Mouse (Mus musculus): ENCODE measurements around the gene Pcare.

Gene Pcare

DNA sequence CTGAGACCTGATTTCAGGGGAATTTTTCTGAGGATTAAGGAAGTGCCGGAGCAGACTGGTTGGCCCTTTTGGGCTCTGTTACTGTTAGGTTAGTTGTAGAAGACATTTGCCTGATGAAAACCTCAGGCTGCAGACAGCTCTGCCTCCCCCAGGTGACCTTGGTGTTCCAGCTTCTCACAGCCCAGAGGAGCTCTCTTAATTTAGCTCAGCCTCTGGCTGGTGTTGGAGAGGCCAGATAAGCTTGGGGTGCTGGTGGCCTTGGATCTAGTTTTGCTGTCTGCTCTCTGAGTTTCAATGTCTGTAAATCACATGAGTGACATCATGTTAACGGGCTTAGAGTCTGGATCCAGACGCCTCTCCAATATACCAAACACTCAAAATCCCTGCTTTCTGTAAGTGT lies 31.7 kb downstream of the Pcare start:
- no peak for DNase-seq

DNA sequence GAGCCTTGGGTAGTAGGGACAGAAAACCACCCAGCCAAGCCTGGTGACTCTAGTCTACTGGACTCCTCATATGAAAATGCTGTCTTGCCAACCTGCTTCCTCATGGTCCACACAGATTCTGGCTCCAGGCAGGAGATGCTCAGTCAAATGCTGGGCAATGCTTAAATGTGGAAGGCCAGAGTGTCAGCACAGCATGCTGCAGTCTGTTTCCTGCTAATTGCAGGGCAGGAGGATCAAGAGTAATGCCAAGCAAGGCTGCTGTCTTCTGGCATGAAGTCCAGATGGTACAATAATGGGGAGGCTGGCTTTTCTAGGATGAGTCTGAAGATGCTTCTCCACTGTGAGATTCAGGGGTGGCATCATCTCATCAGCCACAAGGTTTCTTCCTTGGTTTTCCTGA lies 32.3 kb downstream of the Pcare start:
- no peak for DNase-seq

DNA sequence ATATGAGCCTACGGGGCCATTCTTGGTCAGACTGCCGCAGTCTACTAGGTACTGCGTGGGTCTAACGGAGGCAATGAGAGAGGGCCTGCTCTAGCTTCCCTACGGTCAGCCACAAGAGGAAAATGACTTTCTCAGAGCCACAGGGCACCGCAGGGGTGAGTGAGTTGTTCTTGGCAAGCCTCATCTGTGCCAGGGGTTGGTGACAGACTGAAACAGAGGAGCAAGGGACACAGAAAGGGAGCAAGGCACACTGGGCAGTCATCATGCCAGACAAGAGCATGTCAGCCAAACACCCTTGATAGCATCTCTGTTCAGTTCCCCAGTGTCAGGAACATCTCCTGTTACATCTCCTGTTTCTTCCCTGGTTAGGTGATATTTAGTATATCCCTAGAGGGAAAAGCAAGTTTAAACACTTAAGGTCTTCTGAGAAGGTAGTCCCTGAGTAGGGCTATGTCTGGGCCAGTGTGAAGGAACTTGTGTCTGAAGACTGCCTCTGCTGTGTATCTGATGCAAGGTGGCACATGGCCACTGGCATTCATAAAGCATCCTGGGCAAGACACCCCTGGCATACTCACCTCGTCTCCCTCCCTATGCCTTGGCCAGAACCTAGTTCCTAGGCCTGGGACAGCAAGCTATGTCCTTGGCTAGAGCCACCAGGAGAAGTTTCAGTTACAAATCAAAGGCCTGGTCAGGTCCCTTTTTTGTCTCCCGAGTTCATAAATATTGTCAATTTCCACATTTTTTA lies 34.6 kb downstream of the Pcare start:
- DNase-seq: no peak

DNA sequence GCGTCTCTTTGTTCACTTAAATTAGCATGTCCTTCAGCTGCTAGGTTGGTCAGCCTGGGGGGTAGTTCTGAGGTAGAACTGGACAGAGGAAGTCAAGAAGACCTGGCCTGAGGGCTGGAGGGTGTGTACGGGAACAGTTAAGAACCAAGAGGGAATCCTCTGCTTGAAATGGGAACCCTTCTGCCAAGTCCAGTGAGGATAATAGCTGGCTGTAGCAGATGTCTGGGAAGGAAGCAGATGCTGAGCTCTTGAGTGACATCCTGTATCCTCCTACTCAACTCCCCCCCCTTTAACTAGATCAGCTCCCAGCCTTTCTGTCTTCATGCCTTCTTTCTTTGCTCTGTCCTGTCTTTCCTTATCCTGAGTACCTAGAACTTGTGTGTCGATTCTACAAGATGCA lies 37.7 kb downstream of the Pcare start:
- no peak for DNase-seq

DNA sequence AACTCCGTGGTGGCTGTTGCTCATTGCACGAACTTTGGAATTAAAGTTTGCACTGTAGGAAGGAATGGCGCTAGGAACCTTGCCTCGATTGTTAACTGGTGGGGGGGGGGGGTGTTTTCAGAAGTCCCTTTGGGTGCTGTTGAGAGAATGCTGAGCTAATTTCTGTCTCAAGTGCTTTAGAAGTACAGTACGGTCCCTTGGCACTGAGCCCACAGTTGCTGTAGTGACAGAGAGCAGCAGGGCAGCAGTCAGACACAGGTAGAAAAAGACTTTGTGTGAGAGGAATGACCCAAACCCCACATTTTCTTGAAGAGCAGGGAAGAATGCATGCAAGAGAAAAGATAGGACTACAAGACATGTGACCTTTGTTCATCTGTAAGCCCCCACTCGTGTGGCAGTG lies 40.4 kb downstream of the Pcare start:
- DNase-seq: no peak

DNA sequence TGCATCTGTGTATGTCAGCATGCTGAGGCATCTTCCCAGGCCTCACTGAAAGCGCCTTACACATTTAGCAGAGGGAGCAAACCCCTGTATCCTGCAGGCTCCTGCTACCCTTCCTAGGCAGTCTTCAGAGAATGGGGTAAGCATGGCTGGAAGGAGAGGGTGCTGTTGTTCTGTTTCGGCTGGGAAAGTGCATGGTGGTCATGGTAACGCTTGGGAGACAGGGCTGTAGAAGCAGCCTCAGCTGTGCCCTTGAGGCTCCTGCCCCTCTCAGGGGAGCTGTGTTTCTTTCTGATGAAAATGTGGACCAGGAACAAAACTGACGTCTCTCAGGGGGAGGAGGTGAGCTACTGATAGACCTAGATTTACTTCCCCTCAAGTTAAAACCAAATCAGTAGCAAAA lies 45.0 kb downstream of the Pcare start:
- DNase-seq: no peak

DNA sequence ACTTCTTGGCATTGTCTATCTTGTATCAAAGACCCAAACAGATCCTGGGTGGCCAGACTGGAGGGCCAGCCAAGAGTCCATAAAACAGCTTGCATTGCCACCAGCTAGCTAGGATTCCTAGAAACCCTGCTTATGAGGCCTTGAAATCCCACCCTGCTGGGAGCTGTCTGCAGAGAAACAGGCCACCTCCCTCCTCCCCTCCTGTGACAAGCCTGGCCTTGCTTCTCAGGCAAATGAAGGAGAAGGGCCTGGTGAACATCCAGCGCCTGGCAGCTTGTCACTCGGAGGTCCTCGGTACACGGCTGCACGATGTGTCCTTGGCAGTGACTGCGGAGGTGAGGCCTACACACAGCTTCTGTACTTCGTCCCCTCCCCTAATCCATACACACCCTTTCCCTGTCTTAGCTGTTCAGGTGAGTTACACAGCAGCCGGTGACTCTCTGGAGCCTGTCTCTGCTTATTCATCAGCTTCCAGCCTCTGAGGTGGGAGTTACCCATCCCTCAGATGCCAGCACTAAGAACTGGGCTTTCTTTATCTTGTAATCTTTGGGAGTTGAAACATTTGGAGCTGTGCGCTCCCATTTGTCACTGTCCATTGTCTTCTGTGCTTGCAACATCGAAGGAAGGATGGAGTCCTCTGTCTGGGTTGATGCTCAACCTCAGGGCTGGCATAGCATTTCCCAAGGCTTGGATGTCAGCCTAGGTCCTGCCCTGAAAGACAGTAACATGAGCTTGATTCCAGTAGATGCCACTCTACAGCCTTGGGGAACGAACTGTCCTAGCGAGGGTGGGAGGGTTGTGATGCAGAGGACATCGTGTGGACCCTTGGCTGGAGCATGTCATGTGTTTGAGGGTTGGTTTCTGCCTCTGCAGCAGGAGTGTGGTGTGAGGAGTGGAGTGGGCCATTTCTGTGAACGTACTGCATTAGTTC lies 46.9 kb downstream of the Pcare start:
- no peak for DNase-seq

DNA sequence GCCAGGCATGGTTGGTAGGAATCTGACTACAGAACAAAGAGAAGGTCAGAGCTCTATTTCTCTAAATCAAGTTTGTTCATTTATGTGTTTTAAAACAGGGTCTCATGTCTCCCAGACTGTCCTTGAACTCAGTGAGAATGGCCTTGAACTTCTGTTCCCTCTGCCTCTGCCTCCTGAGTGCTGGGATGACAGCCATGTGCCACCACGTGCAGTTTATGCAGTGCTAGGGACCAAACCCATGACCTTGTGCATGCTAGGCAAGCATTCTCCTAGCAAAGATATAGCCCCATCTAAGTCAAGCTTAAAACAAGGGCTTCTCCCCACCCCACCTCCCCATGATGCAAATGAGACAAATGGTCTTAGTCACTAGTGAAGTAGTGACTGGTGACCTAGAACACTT lies 47.6 kb downstream of the Pcare start:
- DNase-seq: no peak

DNA sequence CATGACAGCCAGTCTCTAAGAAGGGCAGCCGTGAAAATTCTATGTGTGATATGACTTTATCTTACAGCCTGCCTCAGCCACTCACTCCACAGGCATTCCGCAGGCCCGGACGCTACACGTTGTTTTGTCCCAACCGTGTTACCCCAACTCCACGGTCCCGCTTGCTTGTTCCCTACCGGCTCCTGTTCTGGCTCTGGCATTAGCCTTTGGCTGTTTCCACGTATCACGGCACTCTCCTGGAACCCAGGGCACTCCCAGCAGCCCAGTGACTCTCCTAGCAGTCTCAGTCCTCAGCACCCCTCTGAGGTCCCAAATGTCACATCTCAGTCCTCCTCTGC lies 54.1 kb downstream of the Pcare start:
- no peak for DNase-seq

DNA sequence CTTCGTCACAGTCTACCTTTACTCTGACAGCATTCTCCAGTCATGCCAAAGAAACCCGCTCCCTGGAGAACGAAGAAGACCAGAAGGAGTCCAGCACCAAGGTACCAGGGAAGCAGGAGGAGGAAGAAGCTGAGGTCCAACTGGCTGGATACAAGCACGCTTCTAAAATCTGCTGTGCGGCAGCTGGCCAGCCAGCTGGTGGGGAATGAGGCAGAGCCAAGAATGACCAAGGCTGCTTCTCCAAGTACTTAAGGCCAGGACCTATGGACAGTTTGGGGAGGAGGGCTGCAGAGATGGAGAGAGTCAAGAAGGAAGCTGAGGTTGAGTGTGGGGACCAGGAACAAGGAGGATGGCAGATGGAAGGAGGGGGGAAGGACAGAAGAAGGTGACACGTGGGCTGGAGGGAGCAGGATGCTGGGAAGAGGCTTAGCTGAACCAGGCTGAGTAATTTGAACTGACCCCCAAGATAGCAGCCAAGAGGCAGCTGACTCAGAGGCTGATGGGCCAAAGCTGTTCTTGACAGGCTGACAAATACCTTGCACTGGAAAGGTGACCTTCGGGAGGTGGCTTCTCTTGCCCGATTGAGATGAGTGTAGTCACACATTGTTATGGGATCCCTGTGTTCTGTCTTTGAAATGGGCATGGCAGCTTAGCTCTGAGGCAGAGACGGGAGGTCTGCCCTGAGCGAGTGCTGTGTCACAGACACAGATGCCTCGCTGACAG lies 54.6 kb downstream of the Pcare start:
- DNase-seq: no peak

DNA sequence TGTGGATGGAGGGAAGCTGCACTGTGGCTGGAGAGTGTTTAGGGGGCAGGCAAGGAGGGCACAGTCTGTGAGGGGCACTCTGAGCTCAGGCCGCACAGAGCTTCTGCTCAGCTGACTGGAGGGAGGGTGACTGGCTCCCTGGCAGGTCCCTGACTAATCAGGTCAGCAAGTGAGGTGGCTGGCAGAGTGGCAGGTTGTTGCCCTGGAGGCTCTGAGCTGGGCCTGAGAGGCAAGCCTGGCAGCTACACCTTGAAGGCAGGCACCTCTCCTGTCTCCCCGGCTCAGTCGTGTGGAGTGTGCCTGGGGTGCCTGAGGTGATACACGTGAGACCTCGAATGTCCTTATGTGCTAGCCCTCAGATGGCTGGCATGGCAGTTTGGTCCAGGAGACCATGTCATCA lies 56.3 kb downstream of the Pcare start:
- DNase-seq: no peak

DNA sequence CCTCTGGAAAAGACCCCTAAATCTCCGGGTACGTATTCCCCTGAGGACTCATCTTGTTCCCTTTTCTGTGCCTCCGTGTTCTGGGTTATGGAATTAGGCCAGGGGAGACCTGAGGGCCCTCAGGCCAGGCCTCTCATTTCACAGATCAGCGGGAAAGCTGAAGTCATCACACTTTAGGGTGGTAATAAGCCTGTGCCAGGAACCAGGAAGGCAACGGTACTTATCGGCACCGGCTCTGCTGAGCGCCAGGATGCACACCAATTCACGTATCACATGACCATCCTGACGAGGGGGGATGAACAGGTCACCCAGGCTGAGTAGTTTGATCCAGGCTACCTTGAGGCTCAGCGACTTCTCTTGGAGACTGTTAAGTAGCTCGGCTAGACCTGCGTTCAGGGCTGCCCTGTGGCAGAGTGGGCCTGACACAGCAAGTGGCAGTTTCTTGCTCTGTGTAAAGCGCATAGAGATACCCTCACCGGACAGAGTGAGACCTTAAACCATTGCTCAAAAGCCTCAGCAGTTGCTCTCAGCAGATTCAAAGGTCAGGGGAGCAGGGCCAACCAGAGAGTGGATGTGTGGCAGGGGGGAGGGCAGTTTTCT lies 56.9 kb downstream of the Pcare start:
- no peak for DNase-seq

DNA sequence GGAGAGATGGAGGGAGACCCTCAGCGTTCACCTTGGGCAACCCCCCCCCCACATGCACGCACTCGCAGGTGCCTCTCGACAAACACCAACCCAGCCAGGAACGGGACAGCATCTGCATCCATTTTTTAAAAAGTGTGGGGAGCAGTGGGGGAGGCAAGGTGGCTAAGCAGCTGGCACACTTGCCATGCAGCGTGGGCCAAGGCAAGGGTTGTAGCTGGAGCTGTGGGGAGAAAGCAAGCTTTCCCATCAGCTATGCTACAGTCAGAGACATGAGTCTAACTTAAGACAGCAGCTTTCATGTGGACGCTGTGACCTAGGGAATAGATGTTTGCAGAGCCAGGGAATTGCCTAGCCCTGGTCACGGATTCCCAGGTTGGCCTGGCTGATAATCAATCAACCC lies 57.5 kb downstream of the Pcare start:
- no peak for DNase-seq

DNA sequence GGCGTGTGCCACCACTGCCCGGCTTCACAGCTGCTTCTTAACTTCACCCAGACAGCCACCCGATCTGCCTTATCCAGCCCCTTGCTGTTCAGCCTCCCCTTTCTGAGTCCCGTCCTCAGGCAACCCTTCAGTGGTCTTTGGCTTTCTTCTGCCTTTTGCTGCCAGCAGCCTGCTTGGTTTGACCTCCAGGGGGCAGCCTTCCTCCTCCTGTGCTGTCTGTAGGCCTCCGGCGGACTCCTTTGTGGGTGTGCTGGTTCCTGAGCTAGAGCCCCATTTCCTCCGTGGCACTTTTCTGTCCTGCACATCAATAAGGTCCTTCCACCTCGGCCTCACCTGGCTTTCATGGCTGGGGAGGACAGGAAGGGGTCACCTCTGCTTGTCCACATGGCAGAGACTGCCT lies 58.9 kb downstream of the Pcare start:
- DNase-seq: peak; percentile 45 to 52
